Mouse (Mus musculus) hindbrain, embryonic 15.5 days (tissue): ENCODE measurements around the gene Efna1. TPM values are rescaled to one million over a fixed set of nuclear protein-coding genes. Genes with fewer than 3 reads are reported as not detected.

Source experiments
- ATAC-seq: fragments of 200-750 bp; cut with Nextera tagmentation; 2 replicates; pipeline ENCODE4 v1.8.0; 2017; ENCODE audit warnings: low read depth, moderate number of reproducible peaks, moderate TSS enrichment; ENCODE audit not compliant: low FRiP score
- H3K27ac ChIP-seq: fragments of 300-500 bp; sonication (generic); replicated peaks from 2 replicates; pipeline ENCODE4 v1.5.1; 2015; ENCODE audit warnings: mild to moderate bottlenecking, inconsistent platforms
- H3K27me3 ChIP-seq: fragments of 300-500 bp; sonication (generic); 2 replicates; pipeline ENCODE4 v1.6.1; 2015; ENCODE audit warnings: control low read depth, inconsistent platforms
- H3K36me3 ChIP-seq: fragments of 300-500 bp; sonication (generic); 2 replicates; pipeline ENCODE4 v1.6.1; 2015; ENCODE audit warnings: control low read depth, inconsistent platforms
- H3K4me1 ChIP-seq: fragments of 300-500 bp; sonication (generic); replicated peaks from 2 replicates; pipeline ENCODE4 v1.6.1; 2015; ENCODE audit warnings: control low read depth, inconsistent platforms
- H3K4me2 ChIP-seq: fragments of 300-500 bp; sonication (generic); 2 replicates; pipeline ENCODE4 v1.6.1; 2015; ENCODE audit warnings: moderate library complexity, mild to moderate bottlenecking, inconsistent platforms
- H3K4me3 ChIP-seq: fragments of 300-500 bp; sonication (generic); 2 replicates; pipeline ENCODE4 v1.5.1; 2015; ENCODE audit warnings: mild to moderate bottlenecking, inconsistent platforms
- H3K9ac ChIP-seq: fragments of 300-500 bp; sonication (generic); 2 replicates; pipeline ENCODE4 v1.6.1; 2015; ENCODE audit warnings: inconsistent platforms
- H3K9me3 ChIP-seq: fragments of 300-500 bp; sonication (generic); 2 replicates; pipeline ENCODE4 v1.6.1; 2016; ENCODE audit warnings: control low read depth, inconsistent platforms
- WGBS: fragments of 180-500 bp; shearing (Covaris S2); methylation state at CpG from one replicate; pipeline ENCODE4 v1.1.7; 2015; 5-methylcytosine and 5-hydroxymethylcytosine counted together
- microRNA counts: library from miRNA; unstranded; fragments of <30 nt; microRNA quantifications from one replicate; lab custom pipeline; 2016
- microRNA-seq: library from miRNA; unstranded; fragments of <30 nt; microRNA quantifications from one replicate; pipeline ENCODE4, GENCODE M21; 2016
- polyA plus RNA-seq: library from polyadenylated mRNA; unstranded; fragments of >200 nt; fragmentation: Nextera tagmentation; extraction: Ambion mirVana; gene quantifications from 2 replicates; pipeline ENCODE4 v1.2.1, GENCODE M21; 2015

The Efna1 gene
- polyA plus RNA-seq, 1 experiment from 2014 or later = 8.9 TPM

DNA sequence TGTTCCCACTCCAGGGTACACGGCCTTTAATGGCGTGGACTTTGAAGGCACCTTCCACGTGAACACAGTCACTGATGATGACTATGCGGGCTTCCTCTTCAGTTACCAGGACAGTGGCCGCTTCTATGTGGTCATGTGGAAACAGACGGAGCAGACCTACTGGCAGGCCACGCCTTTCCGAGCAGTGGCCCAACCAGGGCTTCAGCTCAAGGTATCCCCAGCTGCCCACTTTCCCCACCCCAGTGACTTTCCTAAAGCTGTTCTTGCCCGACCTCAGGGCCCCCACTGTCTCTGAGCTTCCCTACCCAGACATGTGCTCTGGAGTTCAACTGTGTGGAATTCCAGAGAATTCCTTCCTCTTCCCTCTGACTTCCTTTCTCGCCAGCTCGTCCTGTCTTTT, 56.1 kb downstream of the Efna1 start:
- peak overlapping the region; percentile 67 for H3K4me2 ChIP-seq
- ATAC-seq = no peak
- peaks cover 58% of the 10 kb centered on the region for H3K4me1 ChIP-seq
- H3K27me3 ChIP-seq = no peaks in the 10 kb centered on the region
- 28% methylated on average over 11 of the region's 11 CpGs for WGBS
- H3K27ac ChIP-seq = peak overlapping the region; percentile 84
- H3K9me3 ChIP-seq = no peaks in the 10 kb centered on the region
- no peaks in the 10 kb centered on the region for H3K36me3 ChIP-seq
- peak overlapping the region; percentile 31 for H3K9ac ChIP-seq
- H3K4me3 ChIP-seq = peak overlapping the region; percentile 41

MicroRNAs within 50 kb of the gene (microRNA counts, 519-probe panel; counts per million panel counts)
- 2,719 counts per million, percentile 51 among the panel's probes with 10 or more counts for microRNA mmu-miR-92b (lab: Ali Mortazavi, UCI)

Small RNA genes within 50 kb of the gene (microRNA-seq; reads per million reads assigned to microRNA genes)
- gene Mir92b = 3,555 reads per million, percentile 89 among the genes with 10 or more reads in this experiment

Other genes starting within 250 kb of the Efna1 start
- 111 and 120 TPM in 2 replicates for gene Rusc1, start 187.8 kb downstream of the Efna1 start, polyA plus RNA-seq
- not detected in 2 replicates for gene Gm43738, start 180.0 kb downstream of the Efna1 start, polyA plus RNA-seq
- gene Fdps, start 179.2 kb downstream of the Efna1 start, polyA plus RNA-seq = 465 and 483 TPM in 2 replicates
- 0.09 TPM in 2 replicates for gene Pklr, start 145.0 kb downstream of the Efna1 start, polyA plus RNA-seq
- gene Hcn3, start 120.9 kb downstream of the Efna1 start, polyA plus RNA-seq = 51.9 and 59.2 TPM in 2 replicates
- gene Clk2, start 116.3 kb downstream of the Efna1 start, polyA plus RNA-seq = 20.0 and 22.6 TPM in 2 replicates
- 148 and 158 TPM in 2 replicates for gene Scamp3, start 103.7 kb downstream of the Efna1 start, polyA plus RNA-seq
- 35.5 and 39.2 TPM in 2 replicates for gene Fam189b, start 98.0 kb downstream of the Efna1 start, polyA plus RNA-seq
- 46.6 and 48.0 TPM in 2 replicates for gene Gba, start 78.2 kb downstream of the Efna1 start, polyA plus RNA-seq
- gene Thbs3, start 66.0 kb downstream of the Efna1 start, polyA plus RNA-seq = 51.5 and 51.6 TPM in 2 replicates
- gene Mtx1, start 54.1 kb downstream of the Efna1 start, polyA plus RNA-seq = 149 and 152 TPM in 2 replicates
- 1.2 and 1.6 TPM in 2 replicates for gene Muc1, start 52.1 kb downstream of the Efna1 start, polyA plus RNA-seq
- gene Krtcap2, start 35.2 kb downstream of the Efna1 start, polyA plus RNA-seq = 196 and 211 TPM in 2 replicates
- gene Trim46, start 34.8 kb downstream of the Efna1 start, polyA plus RNA-seq = 71.3 and 81.6 TPM in 2 replicates
- gene Dpm3, start 21.8 kb downstream of the Efna1 start, polyA plus RNA-seq = 80.0 and 88.4 TPM in 2 replicates
- 36.2 and 38.5 TPM in 2 replicates for gene Slc50a1, start 10.6 kb downstream of the Efna1 start, polyA plus RNA-seq
- 62.4 and 72.3 TPM in 2 replicates for gene Efna3, start 41.8 kb upstream of the Efna1 start, polyA plus RNA-seq
- gene Efna4, start 56.9 kb upstream of the Efna1 start, polyA plus RNA-seq = 6.0 and 7.4 TPM in 2 replicates
- gene Adam15, start 68.9 kb upstream of the Efna1 start, polyA plus RNA-seq = 71.0 and 77.1 TPM in 2 replicates
- 0.09 and 0.34 TPM in 2 replicates for gene Dcst2, start 80.8 kb upstream of the Efna1 start, polyA plus RNA-seq
- gene Dcst1, start 84.1 kb upstream of the Efna1 start, polyA plus RNA-seq = 0.89 and 1.1 TPM in 2 replicates
- gene Zbtb7b, start 113.6 kb upstream of the Efna1 start, polyA plus RNA-seq = 0.82 and 0.83 TPM in 2 replicates
- 0.89 TPM in 1 of 2 replicates, not detected in the other for gene Lenep, start 121.7 kb upstream of the Efna1 start, polyA plus RNA-seq
- 33.3 and 34.9 TPM in 2 replicates for gene Flad1, start 130.7 kb upstream of the Efna1 start, polyA plus RNA-seq
- 95.9 and 110 TPM in 2 replicates for gene Cks1b, start 137.2 kb upstream of the Efna1 start, polyA plus RNA-seq
- gene Shc1, start 137.3 kb upstream of the Efna1 start, polyA plus RNA-seq = 20.0 and 21.8 TPM in 2 replicates
- 43.1 and 45.8 TPM in 2 replicates for gene Pygo2, start 149.1 kb upstream of the Efna1 start, polyA plus RNA-seq
- 18.1 and 20.4 TPM in 2 replicates for gene Pbxip1, start 155.6 kb upstream of the Efna1 start, polyA plus RNA-seq
- gene Pmvk, start 173.4 kb upstream of the Efna1 start, polyA plus RNA-seq = 127 and 130 TPM in 2 replicates
- 9.1 and 9.6 TPM in 2 replicates for gene Kcnn3, start 239.0 kb upstream of the Efna1 start, polyA plus RNA-seq